Mouse (Mus musculus) megakaryocyte progenitor cell, adult 5-6 weeks (primary cell): Measurements from ENCODE around the gene Slc23a2. TPM values are rescaled to one million over a fixed set of nuclear protein-coding genes. Genes with fewer than 3 reads are reported as not detected.
A peak's percentile ranks its signal among the peaks of the same experiment; 100 is the strongest.

Experiments
- ATAC-seq: replicated peaks from 2 replicates; pipeline ENCODE4 v1.8.0; 2016; ENCODE audit warnings: mild to moderate bottlenecking, moderate TSS enrichment, inconsistent platforms; ENCODE audit not compliant: poor library complexity
- total RNA-seq, 2 experiments: library from RNA; stranded (forward) in 1 of 2; stranded (reverse) in 1 of 2; fragments of 157-497, 149-512 nt in 1 of 2; fragments of 200-1000 nt in 1 of 2; gene quantifications; 2 replicates each; pipeline versions ENCODE4 v1.2.3 to v1.2.4; 2015 to 2017

Gene Slc23a2
- total RNA-seq, 2 experiments from 2014 or later: 5.4 to 25.7 TPM

GRCm38 (mm10) chr2:132053824-132054223, 91.1 kb downstream of the Slc23a2 start:
- ATAC-seq: peak; percentile 38

GRCm38 (mm10) chr2:132051798-132052197, 93.1 kb downstream of the Slc23a2 start:
- ATAC-seq: peak; percentile 58

- ATAC-seq: no peak
These were observed 95.0 kb downstream of the Slc23a2 start for GRCm38 (mm10) chr2:132049921-132050320.

GRCm38 (mm10) chr2:132049491-132049890, 95.4 kb downstream of the Slc23a2 start:
- no peak for ATAC-seq

- peak; percentile 43 for ATAC-seq
These were observed 96.7 kb downstream of the Slc23a2 start for GRCm38 (mm10) chr2:132048143-132048772.

- ATAC-seq: no peak
These were observed 97.5 kb downstream of the Slc23a2 start for GRCm38 (mm10) chr2:132047364-132047763.

GRCm38 (mm10) chr2:132046659-132047058, 98.2 kb downstream of the Slc23a2 start:
- no peak for ATAC-seq

- ATAC-seq: no peak
These were observed 100.3 kb downstream of the Slc23a2 start for GRCm38 (mm10) chr2:132044320-132045274.

- no peak for ATAC-seq
These were observed 101.7 kb downstream of the Slc23a2 start for GRCm38 (mm10) chr2:132043101-132043621.

GRCm38 (mm10) chr2:132039894-132040293, 105.0 kb downstream of the Slc23a2 start:
- ATAC-seq: peak; percentile 56

GRCm38 (mm10) chr2:132036326-132036725, 108.6 kb downstream of the Slc23a2 start:
- ATAC-seq: no peak

- ATAC-seq: peak; percentile 70
These were observed 109.5 kb downstream of the Slc23a2 start for GRCm38 (mm10) chr2:132035470-132035835.

GRCm38 (mm10) chr2:132034590-132035469, 110.1 kb downstream of the Slc23a2 start:
- ATAC-seq: peak; percentile 62

GRCm38 (mm10) chr2:132031364-132032095, 113.4 kb downstream of the Slc23a2 start:
- ATAC-seq: no peak

- no peak for ATAC-seq
These were observed 114.2 kb downstream of the Slc23a2 start for GRCm38 (mm10) chr2:132030418-132031363.

- ATAC-seq: peak; percentile 69
These were observed 115.1 kb downstream of the Slc23a2 start, which contains the start of gene Rassf2 for GRCm38 (mm10) chr2:132029646-132030417. Rassf2 (minus strand) TSS chr2:132030258.

- peak; percentile 39 for ATAC-seq
These were observed 115.9 kb downstream of the Slc23a2 start for GRCm38 (mm10) chr2:132028894-132029605.
